Mouse (Mus musculus) skeletal muscle tissue, adult 2 months (tissue): ENCODE measurements around the gene Thra.

Experiments
- DNase-seq: peaks from one replicate; pipeline ENCODE4 v3.0.0-alpha.2; 2012; ENCODE audit warnings: low read depth, low spot score

Gene Thra

DNA sequence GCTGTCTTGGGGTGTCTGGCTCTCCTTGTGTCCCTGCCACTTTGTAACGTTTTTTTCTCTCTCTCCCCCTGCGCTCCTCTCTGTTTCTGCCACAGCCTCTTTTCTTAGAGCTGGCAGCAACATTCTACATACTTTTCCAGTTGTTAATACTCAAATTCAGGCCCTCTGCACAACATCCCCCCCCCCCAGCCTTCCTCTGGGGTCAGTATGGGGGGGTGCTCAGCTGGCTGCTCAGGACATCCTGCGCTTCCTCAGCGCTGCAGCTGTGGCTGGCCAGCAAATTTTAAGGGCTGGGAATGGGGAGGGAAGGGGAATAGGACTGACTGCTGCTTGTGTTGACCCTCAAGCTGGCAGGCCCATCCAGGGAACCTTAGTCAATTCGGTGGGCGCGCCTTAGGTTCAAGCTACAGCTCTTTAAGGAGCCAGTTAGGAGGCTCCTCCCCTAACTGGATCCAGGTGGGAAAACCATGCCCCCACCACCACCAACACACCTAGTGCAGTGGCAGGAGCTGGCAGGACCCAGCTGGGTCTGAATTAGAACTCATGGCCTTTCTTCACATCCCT lies 4.1 kb downstream of the Thra start:
- DNase-seq = no peak

DNA sequence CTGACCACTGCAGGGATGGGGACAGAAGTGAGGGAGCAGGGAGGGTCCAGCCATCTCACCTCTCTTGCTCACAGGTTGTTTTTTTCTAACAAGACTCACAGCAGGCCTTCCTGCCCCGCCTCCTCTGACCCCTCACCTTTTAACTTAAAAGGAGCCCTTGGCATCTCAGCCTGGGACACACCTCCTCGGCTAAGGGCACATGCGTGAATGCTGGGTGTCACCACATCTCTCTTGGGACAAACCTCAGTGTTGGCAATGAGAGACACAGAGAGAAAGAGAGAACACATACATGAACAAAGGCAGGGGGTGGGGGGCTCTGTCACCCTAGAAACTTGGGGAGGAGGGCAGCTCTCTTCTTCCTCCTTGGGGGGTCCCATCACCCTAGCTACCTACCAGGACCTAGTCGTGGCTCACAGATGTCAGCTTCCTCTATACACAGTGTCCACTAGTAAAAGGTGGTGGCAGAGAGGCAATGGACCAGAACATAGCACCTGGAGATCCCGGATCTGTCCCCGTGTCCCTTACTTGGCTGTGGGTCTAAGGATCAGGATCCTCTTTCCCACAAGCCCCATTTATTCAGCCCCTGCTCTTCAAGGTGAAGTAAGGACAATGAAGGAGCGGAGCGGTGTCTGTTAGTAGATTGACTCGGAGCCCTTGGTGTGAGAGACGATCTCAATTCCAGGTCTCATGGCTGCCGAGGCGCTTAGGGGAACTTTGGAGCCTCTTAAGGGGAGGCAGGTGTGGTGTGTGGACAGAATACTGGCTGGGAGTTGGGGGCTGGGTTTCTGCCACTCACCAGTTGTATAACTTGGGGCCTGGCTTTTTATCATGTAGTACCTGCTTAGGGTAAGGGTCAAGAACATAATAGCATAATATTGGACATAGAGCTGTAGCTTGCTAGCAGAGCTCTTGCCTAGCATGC lies 5.8 kb downstream of the Thra start:
- peak; percentile 42 for DNase-seq

DNA sequence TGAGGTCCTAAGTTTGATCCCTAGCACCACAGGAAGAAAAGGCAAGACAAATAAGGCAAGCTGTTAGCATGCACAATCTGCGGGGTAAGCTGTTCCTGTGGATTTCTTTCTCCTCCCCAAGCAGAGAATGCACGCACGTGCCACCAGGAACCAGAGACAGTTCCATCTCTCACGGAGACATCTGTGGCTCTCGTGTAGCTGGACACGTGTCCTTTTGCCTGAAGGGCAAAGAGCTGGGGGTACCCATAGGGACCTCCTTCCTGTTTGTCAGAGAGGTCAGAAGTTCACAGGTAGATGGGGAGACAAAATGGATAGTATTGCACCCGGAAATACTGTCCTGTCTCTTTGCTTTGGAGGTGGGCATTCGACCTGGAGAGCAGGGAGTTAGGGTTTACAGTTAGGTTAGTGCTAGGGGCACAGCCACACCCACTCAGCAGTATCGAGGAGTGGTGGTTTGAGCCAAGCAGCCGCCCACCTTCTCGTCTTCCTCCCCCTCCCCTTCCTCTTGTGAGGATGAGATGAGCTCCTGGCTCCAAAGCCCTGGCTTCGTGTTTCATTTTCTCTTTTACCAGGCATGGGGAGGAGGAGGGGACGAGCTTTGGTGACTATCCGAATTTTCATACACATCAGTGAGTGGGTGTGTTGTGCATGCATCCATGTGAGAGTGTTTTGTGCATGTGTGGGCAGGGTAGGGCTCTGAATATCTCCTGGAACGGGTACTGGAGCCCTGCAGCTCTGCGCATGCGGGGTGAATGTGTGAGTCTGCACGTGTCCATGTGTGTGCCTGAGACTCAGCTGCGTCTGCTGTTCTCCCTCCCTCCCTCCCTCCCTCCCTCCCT lies 6.6 kb downstream of the Thra start:
- peak; percentile 96 for DNase-seq

DNA sequence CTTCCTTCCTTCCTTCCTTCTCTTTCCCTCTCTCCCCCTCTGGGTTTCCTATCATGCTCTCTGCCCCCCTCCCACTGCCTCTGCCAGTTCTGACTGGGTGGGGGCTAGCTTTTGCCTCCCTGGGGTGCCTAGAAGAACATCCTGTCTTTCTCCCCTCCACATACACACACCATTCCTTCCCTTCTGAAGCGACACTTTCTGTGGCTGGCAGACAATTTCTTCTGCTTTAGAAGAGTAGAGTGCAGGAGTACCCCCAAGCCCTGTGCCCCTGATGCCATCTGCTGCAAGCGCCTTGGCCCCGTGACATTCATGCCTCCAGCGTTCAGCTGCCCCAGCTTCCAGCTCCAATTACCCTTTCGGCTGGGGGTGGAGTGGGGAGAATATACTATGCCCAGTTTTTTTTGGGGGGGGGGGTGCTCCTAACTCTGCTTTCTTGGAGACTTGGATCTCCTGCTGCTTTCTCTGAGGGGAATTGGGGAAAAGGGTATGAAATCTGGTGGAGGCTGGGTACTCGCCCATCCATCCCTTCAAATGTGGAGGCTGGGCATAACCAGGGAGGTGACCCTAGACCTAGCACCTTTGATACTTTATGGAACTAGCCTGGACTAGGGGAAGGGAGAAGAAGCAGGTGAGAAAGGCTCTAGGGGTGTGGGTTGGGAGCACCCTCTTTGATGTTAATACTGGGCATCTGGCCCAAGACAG lies 7.5 kb downstream of the Thra start:
- peak; percentile 71 for DNase-seq

DNA sequence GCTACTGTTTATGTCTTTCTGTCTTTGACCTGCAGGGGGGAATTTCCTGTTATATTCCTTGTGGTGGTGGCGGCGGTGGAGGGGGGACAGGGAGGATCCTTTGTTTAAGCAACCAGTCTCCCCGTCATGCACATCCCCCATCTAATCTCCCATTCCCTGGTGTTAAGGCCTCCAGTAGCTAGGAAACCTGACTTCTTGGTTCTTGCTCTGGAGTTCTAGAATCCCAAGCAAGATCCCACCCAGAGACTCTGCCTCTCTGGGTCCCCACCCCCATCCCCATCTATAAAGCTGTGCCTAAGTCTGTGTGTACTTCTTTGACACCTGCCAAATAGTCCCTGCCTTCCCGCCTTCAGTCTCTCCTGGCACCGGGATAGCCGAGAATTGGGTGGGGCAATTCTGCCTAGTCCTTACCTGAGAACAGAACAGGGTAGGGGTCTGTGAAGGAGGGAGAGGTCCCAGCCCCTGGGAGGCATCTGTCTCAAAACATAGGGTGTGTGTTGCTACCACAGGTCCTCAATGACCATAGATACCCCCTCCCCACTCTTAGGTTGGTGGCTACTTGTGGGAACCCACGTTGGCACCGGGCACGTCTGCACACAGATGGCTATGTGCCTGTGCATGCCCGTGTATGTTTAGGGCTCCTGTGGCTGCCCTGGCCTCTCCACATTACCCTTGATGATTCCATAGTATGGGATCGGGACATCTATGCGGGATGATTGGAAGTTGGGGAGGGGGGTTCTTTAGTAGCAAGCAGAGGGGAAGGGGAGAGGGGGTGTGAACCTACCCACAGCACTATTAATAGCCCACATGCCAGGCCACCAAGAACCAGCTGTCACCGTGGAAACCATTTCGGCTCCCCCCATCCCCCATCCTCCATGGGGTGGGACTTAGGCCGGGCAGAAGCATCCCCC lies 8.3 kb downstream of the Thra start:
- no peak for DNase-seq

DNA sequence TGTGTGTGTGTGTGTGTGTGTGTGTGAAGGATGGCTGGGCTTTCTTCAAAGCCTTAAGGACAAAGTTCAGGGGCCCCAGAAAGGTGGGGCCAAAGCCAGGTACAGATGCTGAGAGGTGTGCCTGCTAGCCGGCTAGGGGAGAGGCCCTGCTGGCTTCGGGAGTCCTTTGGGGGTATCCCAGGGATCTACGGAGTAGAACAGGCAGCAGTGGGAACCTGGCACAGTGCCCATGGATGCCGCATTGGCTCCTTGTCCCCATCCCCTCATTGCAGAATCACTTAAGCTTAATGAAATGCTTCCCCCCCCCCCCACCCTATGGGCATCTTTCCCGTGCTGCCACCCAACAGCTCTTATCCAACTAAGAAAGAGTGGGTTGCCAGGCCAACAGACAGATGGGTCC lies 9.3 kb downstream of the Thra start:
- DNase-seq = no peak

DNA sequence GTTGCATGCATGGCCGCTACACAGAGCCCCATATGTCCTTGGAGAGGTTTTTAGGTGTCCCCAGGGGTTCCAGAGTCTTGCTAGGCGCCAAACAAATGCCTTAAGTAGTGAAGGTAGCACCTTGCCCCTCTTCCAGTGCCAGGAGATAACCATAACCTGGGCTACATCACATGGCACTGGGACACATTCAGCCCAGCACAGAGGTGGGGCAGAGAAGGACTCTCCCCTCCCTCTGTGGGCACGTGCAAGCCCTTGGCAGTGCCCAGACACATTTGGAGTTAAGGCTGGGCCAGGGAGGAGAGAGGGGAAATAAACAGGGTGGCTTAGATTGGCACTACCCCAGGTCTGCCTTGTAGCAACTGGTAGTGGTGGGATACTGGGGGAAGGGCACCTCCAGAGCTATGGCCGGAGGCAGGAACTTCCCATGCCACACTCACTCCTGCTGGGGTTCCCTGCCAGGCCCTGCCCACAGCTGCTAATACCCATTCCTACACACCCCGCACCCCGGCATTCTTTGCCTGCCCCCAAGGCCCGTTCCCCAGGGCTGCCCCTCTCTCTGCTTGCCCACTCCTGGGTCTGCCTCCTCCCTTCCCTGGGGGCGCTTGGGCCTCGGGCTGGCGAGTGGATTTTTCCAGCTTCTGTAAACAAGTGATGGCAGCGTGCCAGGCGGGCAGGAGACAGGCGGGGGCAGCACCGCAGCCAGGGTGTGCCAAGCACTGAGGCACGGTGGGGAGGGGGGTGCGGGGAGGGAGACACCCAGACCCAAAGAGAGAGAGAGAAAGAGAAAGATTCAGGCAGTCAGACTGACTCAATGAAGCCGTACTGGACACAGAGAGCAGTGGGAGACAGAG lies 10.1 kb downstream of the Thra start:
- DNase-seq = peak; percentile 56

DNA sequence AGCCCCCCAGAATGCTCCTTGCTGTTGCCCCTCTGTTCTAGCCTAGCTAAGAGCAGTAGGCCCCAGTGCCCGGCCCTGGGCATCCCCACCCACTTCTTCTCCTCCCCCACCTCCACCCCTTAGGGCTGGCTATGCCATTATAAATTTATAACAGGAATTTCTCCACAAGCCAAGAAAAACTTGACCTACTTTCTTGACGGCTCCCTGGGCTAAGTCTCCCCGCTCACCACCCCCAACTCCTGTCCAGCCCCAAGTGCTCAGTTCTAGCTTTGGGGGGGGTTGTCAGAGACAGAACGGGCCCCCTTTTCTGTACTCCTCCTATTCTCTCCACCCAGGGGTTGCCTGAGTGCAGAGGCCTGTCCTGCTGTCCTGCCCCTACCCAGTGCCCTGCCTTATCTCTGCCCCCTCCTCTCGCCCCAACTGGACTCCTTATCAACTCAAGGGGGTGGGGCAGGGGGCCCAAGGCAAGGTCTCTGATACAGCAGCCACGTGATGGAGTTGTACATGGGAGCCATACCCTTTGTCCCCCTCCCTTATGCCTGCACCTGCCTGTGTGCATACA lies 10.9 kb downstream of the Thra start:
- DNase-seq = no peak

DNA sequence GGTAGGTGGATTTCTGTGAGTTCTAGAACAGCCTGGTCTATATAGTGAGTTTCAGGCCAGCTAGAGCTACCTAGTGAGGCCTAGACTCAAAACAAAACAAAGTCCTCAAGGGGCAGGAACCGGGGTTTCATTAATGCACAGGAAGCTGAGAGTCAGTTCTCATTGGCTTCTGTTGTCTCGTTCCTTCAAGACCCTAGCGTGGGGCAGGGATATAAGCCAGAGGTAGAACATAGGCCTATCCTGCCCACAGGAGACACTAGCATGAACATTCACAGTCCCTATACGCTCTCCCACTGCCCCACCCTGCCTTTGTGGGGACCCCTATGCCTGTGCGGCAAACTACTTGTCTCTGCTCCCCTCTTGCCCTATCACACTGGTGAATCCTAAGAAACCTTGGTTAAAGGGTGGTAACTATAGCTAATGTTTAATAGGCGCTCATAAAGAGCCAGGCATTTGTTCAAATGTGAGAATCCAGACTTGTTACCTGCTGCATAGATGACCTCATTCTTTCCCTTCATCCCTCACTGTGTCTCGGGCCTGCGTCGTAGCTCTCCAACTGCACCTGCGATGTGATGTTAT lies 12.2 kb downstream of the Thra start:
- no peak for DNase-seq

DNA sequence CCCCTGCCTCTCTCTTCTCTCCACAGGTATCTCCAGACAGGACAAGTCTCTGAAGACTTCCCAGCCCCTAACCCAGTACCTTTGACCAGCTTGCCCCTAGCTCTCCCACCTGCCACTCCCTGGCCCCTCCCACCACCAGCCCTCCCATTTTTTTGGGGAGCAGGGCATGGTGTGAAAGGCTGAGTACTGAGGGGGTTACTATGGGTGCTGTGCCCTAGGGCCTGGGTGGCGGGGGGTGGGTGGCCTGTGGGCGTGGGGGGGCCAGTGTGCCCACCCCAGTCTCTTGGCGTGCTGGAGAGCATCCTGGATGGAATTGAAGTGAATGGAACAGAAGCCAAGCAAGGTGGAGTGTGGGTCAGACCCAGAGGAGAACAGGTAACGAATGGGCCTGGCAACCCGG lies 12.8 kb downstream of the Thra start:
- DNase-seq = no peak

DNA sequence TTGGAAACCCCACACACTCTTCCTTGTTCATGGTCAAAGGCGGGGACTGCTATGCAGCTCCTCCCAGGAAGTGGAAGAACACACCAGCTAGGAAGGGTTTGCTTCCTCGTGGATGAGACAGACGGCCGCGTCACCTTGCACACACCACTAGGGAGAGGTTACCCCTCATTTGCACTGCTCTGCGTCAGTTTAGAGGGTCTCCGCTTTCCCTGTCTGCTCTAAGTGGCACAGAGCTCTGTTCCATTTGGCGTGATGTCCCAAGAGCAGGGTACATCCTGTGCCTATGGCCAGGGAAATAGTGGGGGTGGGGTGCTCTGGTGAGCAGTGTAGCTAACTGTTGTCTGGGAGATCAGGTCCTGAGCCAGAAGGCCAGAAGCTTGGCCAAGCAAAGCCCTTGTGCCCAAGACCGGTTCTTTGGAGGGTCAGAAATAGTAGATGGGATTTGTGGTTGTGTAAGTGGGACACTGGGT lies 13.7 kb downstream of the Thra start:
- DNase-seq = peak; percentile 59

DNA sequence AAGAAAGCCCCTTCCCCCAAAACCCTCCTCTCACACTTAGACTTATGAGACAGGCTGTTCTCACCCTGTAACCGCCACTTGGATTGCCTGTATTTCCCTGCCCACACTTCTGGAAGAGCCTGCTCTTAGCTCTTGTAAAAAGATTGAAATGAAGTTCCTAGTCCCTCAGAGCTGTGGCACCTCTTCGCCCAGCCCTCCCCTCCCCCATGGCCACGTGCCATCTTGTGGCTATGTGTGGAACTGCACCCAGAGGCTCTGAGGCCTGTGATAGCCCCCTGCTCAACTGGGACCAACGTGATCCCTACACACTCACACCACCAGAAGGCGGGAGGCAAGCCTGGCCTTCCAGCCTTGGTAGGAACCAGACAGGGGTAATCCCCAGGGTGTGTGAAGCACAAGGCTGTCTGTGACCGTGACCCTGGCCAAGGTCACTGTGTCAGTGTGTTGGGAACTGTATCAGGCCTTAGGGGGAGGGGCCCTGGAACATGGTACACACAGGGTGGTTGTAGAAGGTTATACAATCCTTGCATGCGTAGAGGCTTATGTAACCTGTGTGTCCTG lies 14.3 kb downstream of the Thra start:
- DNase-seq = peak; percentile 81

DNA sequence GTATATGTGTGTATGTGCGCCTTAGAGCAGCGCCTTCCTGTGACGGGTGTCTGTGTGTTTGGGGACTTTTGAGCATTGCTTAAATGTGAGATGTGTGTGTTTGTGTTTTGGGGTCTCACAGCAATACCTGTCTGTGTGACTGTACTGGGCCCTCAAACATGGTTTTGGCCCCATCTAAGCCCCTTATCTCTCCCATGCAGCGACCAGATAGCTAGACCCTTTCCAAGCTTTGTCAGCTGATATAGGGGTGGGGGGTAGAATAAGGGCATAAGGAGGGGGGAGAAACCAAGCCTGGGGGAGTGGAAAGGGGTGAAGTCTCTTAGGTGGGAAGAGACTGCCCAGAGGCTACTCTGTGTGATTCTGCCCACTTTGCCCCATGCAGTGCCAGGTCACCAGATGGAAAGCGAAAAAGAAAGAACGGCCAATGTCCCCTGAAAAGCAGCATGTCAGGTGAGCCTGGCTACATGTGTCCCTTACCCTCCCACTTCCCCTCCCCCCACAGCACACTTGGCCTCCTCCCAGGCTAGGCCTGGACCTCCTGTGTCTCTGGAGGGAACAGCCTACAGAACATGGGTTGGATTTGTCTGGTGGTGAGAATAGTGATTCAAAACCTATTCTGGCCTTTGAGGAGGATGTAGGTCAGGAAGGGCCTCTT lies 15.4 kb downstream of the Thra start:
- no peak for DNase-seq

DNA sequence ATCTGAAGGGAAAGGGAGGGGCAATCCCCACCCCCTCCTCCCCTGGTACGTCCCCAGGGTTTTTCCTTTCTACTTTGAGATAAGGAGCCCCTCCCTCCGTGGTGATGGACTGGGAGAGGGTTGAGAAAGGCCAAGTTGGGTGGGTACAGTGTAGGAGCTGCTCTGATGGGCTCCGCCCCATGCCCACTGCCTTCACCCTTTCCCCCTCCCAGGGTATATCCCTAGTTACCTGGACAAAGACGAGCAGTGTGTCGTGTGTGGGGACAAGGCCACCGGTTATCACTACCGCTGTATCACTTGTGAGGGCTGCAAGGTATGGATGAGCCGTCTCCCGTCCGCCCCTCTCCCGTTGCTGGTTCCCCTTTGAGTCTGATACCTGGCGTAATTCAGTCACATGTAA lies 16.3 kb downstream of the Thra start:
- DNase-seq = no peak

DNA sequence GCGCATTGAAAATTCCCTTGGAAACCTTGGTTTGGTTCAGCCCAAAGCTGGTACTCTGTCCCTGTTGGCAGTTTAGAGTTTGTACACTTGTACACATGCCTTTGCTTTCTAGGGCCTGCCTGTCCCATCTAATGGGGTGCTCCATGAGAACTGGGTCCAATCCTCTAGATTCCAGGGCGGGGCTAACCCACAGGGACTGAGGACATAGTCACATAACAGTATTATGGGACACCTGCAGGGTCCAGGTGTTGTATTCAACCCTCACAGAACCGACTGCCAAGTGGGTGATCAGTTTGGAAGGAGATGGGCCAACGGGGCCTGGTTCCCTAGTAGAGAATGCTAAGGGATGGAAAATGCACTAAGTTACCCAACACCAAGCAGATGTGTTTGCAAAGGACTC lies 21.5 kb downstream of the Thra start:
- no peak for DNase-seq

DNA sequence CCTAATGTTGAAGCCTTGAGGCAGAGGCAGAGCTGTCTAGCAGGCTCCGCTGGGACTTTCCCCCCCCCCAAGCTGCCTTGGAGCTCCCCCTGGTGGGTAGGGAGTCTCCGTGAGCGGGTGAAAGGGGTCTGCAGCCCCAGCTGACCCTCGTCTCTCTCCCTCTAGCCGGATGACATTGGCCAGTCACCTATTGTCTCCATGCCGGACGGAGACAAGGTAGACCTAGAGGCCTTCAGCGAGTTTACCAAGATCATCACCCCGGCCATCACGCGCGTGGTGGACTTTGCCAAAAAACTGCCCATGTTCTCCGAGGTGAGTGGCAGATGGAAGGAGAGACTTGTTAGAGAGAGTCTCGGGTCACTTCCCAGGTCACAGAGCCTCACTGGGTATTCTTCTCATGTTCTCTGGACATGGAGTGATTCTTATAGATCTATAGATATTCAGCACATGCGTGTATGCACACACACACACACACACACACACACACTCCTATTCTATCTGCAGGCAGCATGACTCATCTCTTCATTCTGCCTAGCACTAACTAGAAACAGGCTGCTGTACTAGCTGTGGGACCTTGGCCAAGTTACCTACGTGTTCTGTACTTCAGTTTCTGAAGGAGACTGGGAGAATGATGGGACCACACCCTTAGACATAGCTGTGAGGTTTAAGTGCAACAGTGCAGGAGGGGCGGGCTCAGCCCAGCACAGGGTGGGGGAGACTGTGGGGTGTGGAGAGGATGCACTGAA lies 22.5 kb downstream of the Thra start:
- peak; percentile 36 for DNase-seq

DNA sequence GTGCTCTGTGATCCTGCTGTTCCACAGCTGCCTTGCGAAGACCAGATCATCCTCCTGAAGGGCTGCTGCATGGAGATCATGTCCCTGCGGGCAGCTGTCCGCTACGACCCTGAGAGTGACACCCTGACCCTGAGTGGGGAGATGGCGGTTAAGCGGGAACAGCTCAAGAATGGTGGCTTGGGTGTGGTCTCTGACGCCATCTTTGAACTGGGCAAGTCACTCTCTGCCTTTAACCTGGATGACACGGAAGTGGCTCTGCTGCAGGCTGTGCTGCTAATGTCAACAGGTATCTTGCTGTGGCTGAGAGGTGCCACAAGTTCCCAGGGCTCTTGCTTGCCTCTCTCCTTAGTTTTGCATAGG lies 23.0 kb downstream of the Thra start:
- DNase-seq = no peak
